Mouse (Mus musculus): ENCODE results near the gene Mlxipl. TPM values are rescaled to one million over a fixed set of nuclear protein-coding genes. Genes with fewer than 3 reads are reported as not detected.

Mlxipl gene
- polyA plus RNA-seq, 1 experiment from 2014 or later: 18.7 TPM

DNA sequence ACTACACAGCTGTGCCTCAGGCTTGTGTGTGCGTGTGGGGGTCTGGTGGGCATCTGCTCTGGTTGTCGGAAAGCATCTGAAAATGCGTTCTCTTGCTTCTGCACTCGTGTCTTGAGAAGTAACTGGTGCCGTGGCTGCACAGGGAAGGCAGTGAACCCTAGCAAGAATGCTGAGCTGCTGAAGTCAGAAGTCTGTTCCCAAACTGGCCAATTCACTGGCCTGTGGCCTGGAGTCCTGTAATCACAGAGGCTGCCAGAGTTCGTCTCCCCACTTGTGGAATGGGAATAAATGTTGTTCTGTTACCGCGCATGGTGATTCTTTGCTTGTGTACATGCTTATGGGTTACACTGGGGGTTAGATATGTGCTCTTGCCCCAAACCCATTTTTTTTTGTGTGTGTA lies 72.7 kb downstream of the Mlxipl start:
- no peak for ATAC-seq (replicated peaks; ENCODE audit: low FRiP score)
- no peak overlapping the region for H3K4me2 ChIP-seq
- H3K4me3 ChIP-seq (ENCODE audit: low read depth, low read length): no peak overlapping the region
- no peaks in the 10 kb centered on the region for H3K27me3 ChIP-seq (replicated peaks; ENCODE audit: control insufficient read depth, insufficient read depth, low read length)
- H3K36me3 ChIP-seq (ENCODE audit: control insufficient read depth, insufficient read depth, low read length): peaks cover 33% of the 10 kb centered on the region
- no peaks in the 10 kb centered on the region for H3K9me3 ChIP-seq (ENCODE audit: control insufficient read depth, low read length)
- no peak for DNase-seq (ENCODE audit: low spot score)
- H3K4me1 ChIP-seq (replicated peaks; ENCODE audit: control insufficient read depth, insufficient read depth, low read length): no peaks in the 10 kb centered on the region
- H3K9ac ChIP-seq (ENCODE audit: low read depth, low read length): no peak overlapping the region
- H3K27ac ChIP-seq (ENCODE audit: low read depth, low read length): no peak overlapping the region
- WGBS: 91% methylated on average over 8 of the region's 8 CpGs

DNA sequence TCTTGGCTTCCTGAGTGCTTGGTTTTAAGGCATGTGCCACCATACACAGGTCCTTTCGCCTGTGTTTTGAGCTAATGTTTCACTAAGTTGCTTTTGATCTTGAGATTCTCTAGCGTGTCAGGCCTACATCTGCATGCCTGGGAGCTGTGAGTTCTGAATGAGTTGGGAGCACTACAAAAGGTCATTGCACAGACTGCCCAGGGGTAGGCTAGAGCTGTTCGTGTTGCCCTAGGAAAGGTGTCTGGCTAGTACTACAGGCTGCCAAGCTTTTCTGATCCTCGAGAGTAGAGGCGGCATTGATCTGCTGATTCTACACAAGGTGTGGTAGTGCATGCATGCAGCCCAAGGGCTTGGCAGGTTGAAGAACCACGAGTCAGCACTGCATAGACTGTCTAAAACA lies 73.1 kb downstream of the Mlxipl start:
- H3K36me3 ChIP-seq (ENCODE audit: control insufficient read depth, insufficient read depth, low read length): peaks cover 31% of the 10 kb centered on the region
- peaks cover under 1% of the 10 kb centered on the region; the same call in 1 of the 2 replicates for H3K4me1 ChIP-seq (replicated peaks; ENCODE audit: control insufficient read depth, insufficient read depth, low read length)
- ATAC-seq (replicated peaks; ENCODE audit: low FRiP score) (no peak), DNase-seq (ENCODE audit: low spot score) (no peak)
- H3K4me3 ChIP-seq (ENCODE audit: low read depth, low read length): no peak overlapping the region
- no peaks in the 10 kb centered on the region for H3K9me3 ChIP-seq (ENCODE audit: control insufficient read depth, low read length)
- H3K9ac ChIP-seq (ENCODE audit: low read depth, low read length): no peak overlapping the region
- H3K4me2 ChIP-seq: no peak overlapping the region
- H3K27ac ChIP-seq (ENCODE audit: low read depth, low read length): no peak overlapping the region
- H3K27me3 ChIP-seq (replicated peaks; ENCODE audit: control insufficient read depth, insufficient read depth, low read length): no peaks in the 10 kb centered on the region
- WGBS: 84% methylated on average over 6 of the region's 6 CpGs

DNA sequence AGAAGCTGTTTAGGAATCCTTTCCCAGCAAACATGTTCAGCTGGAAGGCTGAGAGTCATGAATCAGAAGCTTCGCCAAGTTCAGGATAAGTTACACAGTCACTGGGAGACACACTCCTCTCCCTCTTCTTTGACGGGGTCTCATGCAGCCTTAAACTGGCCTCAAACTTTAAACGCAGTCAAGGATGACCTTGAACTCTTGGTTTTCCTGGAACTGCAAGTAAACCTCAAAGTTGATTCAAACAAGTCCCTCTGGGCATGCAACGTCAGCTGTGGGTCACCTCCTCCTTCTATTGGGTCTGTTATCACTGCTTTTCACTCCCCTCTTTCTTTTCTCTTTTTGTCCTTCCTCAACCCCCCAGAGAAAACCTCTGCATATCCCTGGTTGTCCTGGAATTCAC lies 77.2 kb downstream of the Mlxipl start:
- H3K4me3 ChIP-seq (ENCODE audit: low read depth, low read length): no peak overlapping the region
- H3K27ac ChIP-seq (ENCODE audit: low read depth, low read length): 0 out of 2 replicates have a peak overlapping the region, but pooled peaks have one; percentile 15
- DNase-seq (ENCODE audit: low spot score) (no peak), ATAC-seq (replicated peaks; ENCODE audit: low FRiP score) (no peak)
- H3K36me3 ChIP-seq (ENCODE audit: control insufficient read depth, insufficient read depth, low read length): peaks cover 8% of the 10 kb centered on the region; the same call in 1 of the 2 replicates
- H3K27me3 ChIP-seq (replicated peaks; ENCODE audit: control insufficient read depth, insufficient read depth, low read length): no peaks in the 10 kb centered on the region
- no peak overlapping the region for H3K4me2 ChIP-seq
- no peak overlapping the region for H3K9ac ChIP-seq (ENCODE audit: low read depth, low read length)
- WGBS: 76% methylated on average over 4 of the region's 4 CpGs
- peaks cover 18% of the 10 kb centered on the region for H3K4me1 ChIP-seq (replicated peaks; ENCODE audit: control insufficient read depth, insufficient read depth, low read length)
- no peaks in the 10 kb centered on the region for H3K9me3 ChIP-seq (ENCODE audit: control insufficient read depth, low read length)

DNA sequence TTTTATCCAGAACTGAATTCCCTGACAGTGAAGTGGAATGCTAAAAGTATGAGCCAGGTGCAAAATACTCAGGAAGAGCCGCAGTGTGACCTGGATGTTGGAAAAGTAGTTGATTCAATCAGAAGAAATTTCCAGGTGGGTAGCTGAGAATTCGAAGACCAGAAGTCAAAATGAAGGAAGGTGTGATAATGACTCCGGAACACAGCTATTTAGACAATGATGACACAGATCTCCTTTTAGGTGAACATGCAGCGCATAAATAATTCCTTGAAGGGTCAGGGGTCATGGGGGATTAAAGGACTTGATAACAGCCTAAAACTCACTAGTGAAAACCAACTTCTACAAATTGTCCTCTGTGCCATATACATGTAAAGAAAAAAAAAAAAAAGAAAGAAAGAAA lies 77.8 kb downstream of the Mlxipl start:
- peaks cover 18% of the 10 kb centered on the region for H3K4me1 ChIP-seq (replicated peaks; ENCODE audit: control insufficient read depth, insufficient read depth, low read length)
- 91% methylated on average over 4 of the region's 4 CpGs for WGBS
- DNase-seq (ENCODE audit: low spot score): no peak
- H3K27me3 ChIP-seq (replicated peaks; ENCODE audit: control insufficient read depth, insufficient read depth, low read length): no peaks in the 10 kb centered on the region
- H3K36me3 ChIP-seq (ENCODE audit: control insufficient read depth, insufficient read depth, low read length): peaks cover 7% of the 10 kb centered on the region; the same call in 1 of the 2 replicates
- H3K9me3 ChIP-seq (ENCODE audit: control insufficient read depth, low read length): no peaks in the 10 kb centered on the region
- no peak overlapping the region for H3K9ac ChIP-seq (ENCODE audit: low read depth, low read length)
- H3K4me2 ChIP-seq: no peak overlapping the region
- H3K27ac ChIP-seq (ENCODE audit: low read depth, low read length): peak overlapping the region; percentile 91; the same call in 1 of the 2 replicates
- no peak for ATAC-seq (replicated peaks; ENCODE audit: low FRiP score)
- H3K4me3 ChIP-seq (ENCODE audit: low read depth, low read length): no peak overlapping the region

DNA sequence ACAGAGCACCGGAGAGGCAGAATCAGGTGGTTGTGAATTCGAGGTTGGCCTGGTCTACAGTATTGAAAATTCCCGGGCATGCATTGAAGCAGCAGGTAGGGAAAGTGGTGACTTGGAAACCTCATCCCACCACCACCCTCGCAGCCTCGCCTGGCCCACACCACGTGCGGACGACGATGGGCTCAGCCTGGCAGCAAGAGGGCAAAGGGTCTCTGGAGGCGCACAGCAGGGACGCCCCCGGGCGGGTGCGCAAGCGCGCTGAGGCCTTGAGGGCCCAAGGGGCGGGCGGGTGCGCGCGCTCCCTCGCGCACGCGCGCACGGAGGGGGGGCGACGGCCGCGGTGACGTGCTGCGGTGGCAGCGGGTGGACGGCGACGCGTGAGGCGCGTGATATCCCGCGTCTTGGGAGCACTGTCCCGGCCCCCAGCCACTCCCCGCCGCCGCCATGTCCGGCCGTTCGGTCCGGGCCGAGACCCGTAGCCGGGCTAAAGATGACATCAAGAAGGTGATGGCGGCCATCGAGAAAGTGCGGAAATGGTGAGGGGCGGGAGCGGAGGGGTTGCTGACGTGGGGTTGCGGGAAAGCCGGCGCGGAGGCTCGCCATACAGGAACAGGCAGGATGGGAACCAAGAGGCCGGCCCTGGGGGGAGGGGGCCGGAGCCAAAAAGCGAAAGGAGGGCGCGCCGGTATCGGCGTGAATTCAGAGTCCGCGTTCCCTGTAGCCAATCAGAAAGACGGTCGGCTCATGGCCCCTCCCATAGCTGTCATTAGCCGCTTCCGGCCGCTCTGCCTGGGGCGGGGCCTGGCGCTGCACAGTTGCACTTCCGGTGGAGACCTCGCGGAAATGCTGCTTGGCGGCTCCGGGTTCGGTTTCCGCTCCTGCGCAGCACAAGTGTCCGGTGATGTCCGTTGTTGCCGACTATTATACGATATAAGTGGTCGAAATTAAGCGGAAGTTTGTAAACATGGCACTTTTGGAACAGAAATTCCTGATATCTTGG lies 78.7 kb downstream of the Mlxipl start, which contains the start of gene Bcl7b:
Bcl7b (plus strand) TSS at position 221 of the 1,000 bp plus-strand sequence.
- WGBS: 2% methylated on average over 95 of the region's 95 CpGs
- Histone ChIP-seq H3K27me3 (replicated peaks; ENCODE audit: control insufficient read depth, insufficient read depth, low read length) (no peaks in the 10 kb centered on the region), H3K9ac (ENCODE audit: low read depth, low read length) (peak within 1 kb of the TSS; percentile 88), H3K9me3 (ENCODE audit: control insufficient read depth, low read length) (no peaks in the 10 kb centered on the region), H3K27ac (ENCODE audit: low read depth, low read length) (peak within 1 kb of the TSS; percentile 91), H3K4me2 (peak within 1 kb of the TSS; percentile 89), H3K4me1 (replicated peaks; ENCODE audit: control insufficient read depth, insufficient read depth, low read length) (peaks cover 18% of the 10 kb centered on the region), H3K4me3 (ENCODE audit: low read depth, low read length) (peak within 1 kb of the TSS; percentile 71), H3K36me3 (ENCODE audit: control insufficient read depth, insufficient read depth, low read length) (peaks cover 11% of the 10 kb centered on the region)
- ATAC-seq (replicated peaks; ENCODE audit: low FRiP score): peak; percentile 94
- DNase-seq (ENCODE audit: low spot score): peak; percentile 96

DNA sequence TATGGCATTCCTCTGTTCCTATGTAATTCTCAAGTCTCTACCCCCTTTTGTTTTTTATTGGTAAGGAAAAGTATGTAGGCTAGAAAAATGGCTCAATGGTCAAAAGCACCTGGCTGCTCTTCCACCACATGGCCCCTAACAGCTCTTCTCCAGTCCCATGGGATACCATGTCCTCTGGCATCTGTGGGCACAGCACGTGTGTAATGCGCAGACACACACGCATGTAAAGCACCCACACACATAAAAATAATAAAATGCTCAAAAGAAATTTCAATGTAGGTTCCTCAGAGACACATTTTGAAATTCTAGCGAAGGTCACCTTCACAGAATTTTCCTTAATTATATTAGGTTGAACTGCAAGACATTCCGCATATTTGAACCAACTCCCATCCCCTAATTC lies 79.8 kb downstream of the Mlxipl start:
- Histone ChIP-seq H3K4me2 (peak overlapping the region; percentile 89), H3K4me1 (replicated peaks; ENCODE audit: control insufficient read depth, insufficient read depth, low read length) (peaks cover 18% of the 10 kb centered on the region), H3K9ac (ENCODE audit: low read depth, low read length) (peak overlapping the region; percentile 88), H3K36me3 (ENCODE audit: control insufficient read depth, insufficient read depth, low read length) (peaks cover 13% of the 10 kb centered on the region), H3K27ac (ENCODE audit: low read depth, low read length) (peak overlapping the region; percentile 91), H3K9me3 (ENCODE audit: control insufficient read depth, low read length) (no peaks in the 10 kb centered on the region), H3K27me3 (replicated peaks; ENCODE audit: control insufficient read depth, insufficient read depth, low read length) (no peaks in the 10 kb centered on the region), H3K4me3 (ENCODE audit: low read depth, low read length) (peak overlapping the region; percentile 71)
- no peak for ATAC-seq (replicated peaks; ENCODE audit: low FRiP score)
- 87% methylated on average over 5 of the region's 5 CpGs for WGBS
- no peak for DNase-seq (ENCODE audit: low spot score)

DNA sequence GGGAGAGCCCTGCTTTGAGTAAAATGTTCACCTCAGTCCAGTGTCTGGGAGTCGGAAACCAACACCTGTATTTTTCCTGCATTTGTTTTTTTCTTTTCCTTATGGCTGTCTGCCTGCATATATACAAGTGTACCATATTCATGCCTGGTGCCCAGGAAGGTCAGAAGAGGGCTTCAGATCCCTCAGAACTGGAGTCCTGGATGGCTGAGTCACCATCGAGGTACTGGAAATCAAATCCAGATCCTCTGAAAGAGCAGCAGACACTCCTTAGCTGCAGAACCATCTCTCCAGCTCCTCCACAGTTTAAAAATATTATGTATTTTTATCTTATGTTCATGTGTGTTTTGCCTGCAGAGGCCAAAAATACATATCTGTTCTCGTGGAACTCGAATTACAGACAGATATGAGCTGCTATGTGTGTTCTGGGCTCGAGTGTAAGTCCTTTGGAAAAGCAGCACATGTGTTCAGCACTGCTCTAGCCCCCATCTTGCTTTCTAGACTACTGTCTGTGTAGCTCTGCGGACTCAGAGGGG lies 82.1 kb downstream of the Mlxipl start:
- Histone ChIP-seq H3K36me3 (ENCODE audit: control insufficient read depth, insufficient read depth, low read length) (peaks cover 20% of the 10 kb centered on the region), H3K27ac (ENCODE audit: low read depth, low read length) (no peak overlapping the region), H3K4me1 (replicated peaks; ENCODE audit: control insufficient read depth, insufficient read depth, low read length) (peaks cover 18% of the 10 kb centered on the region), H3K27me3 (replicated peaks; ENCODE audit: control insufficient read depth, insufficient read depth, low read length) (no peaks in the 10 kb centered on the region), H3K4me2 (no peak overlapping the region), H3K9me3 (ENCODE audit: control insufficient read depth, low read length) (no peaks in the 10 kb centered on the region), H3K9ac (ENCODE audit: low read depth, low read length) (no peak overlapping the region), H3K4me3 (ENCODE audit: low read depth, low read length) (no peak overlapping the region)
- DNase-seq (ENCODE audit: low spot score) (no peak), ATAC-seq (replicated peaks; ENCODE audit: low FRiP score) (no peak)
- 87% methylated on average over 6 of the region's 6 CpGs for WGBS

DNA sequence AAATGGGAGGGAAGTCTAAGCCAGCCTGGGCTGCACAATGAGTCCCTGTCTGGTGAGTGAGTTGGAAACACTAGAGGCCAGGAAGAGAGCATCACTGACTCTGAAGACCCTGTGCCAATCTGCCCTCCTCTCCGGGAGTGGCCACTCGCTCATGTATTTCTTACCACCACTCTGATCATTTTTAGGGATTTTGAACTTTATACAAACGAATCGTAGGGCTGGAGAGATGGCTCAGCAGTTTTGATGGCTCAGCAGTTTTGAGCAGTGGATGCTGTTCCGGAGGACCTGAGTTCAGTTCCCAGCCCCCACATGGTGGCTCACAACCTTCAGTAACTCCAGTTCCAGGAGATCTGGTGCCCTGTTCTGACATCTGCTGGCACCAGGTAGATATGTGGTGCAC lies 83.3 kb downstream of the Mlxipl start:
- Histone ChIP-seq H3K9ac (ENCODE audit: low read depth, low read length) (no peak overlapping the region), H3K27me3 (replicated peaks; ENCODE audit: control insufficient read depth, insufficient read depth, low read length) (no peaks in the 10 kb centered on the region), H3K36me3 (ENCODE audit: control insufficient read depth, insufficient read depth, low read length) (peaks cover 29% of the 10 kb centered on the region), H3K9me3 (ENCODE audit: control insufficient read depth, low read length) (no peaks in the 10 kb centered on the region), H3K27ac (ENCODE audit: low read depth, low read length) (no peak overlapping the region), H3K4me1 (replicated peaks; ENCODE audit: control insufficient read depth, insufficient read depth, low read length) (peaks cover 15% of the 10 kb centered on the region), H3K4me3 (ENCODE audit: low read depth, low read length) (no peak overlapping the region), H3K4me2 (no peak overlapping the region)
- 96% methylated on average over 5 of the region's 5 CpGs for WGBS
- DNase-seq (ENCODE audit: low spot score) (no peak), ATAC-seq (replicated peaks; ENCODE audit: low FRiP score) (no peak)
